Mouse (Mus musculus) heart, postnatal 0 days (tissue): ENCODE measurements around the gene Nmnat1. TPM values are rescaled to one million over a fixed set of nuclear protein-coding genes. Genes with fewer than 3 reads are reported as not detected.

Experiments used
- ATAC-seq: fragments of 200-750 bp; cut with Nextera tagmentation; 2 replicates; pipeline ENCODE4 v1.8.0; 2017; ENCODE audit warnings: low read depth, moderate number of reproducible peaks, moderate library complexity; ENCODE audit not compliant: insufficient read depth
- DNase-seq: peaks from one replicate; pipeline ENCODE4 v3.0.0-alpha.2; 2016; ENCODE audit warnings: low spot score
- H3K27ac ChIP-seq: fragments of 300-500 bp; sonication (generic); 2 replicates; pipeline ENCODE4 v1.5.1; 2014; ENCODE audit warnings: low read depth, mild to moderate bottlenecking
- H3K27me3 ChIP-seq: fragments of 300-500 bp; sonication (generic); 2 replicates; pipeline ENCODE4 v1.6.1; 2014; ENCODE audit warnings: low read length, mixed read lengths; ENCODE audit not compliant: control insufficient read depth, insufficient read depth
- H3K36me3 ChIP-seq: fragments of 300-500 bp; sonication (generic); replicated peaks from 2 replicates; pipeline ENCODE4 v1.6.1; 2014; ENCODE audit warnings: low read length, mixed read lengths; ENCODE audit not compliant: control insufficient read depth, insufficient read depth
- H3K4me1 ChIP-seq: fragments of 300-500 bp; sonication (generic); 2 replicates; pipeline ENCODE4 v1.6.1; 2014; ENCODE audit warnings: antibody characterized with exemption; ENCODE audit not compliant: control insufficient read depth, insufficient read depth
- H3K4me2 ChIP-seq: fragments of 300-500 bp; sonication (generic); 2 replicates; pipeline ENCODE4 v1.6.1; 2014; ENCODE audit warnings: low read depth, mild to moderate bottlenecking, low read length, moderate library complexity
- H3K4me3 ChIP-seq: fragments of 300-500 bp; sonication (generic); 2 replicates; pipeline ENCODE4 v1.5.1; 2014; ENCODE audit warnings: low read depth, low read length
- H3K9ac ChIP-seq: fragments of 300-500 bp; sonication (generic); replicated peaks from 2 replicates; pipeline ENCODE4 v1.6.1; 2014; ENCODE audit warnings: low read depth, low read length, mixed read lengths
- H3K9me3 ChIP-seq: fragments of 300-500 bp; sonication (generic); replicated peaks from 2 replicates; pipeline ENCODE4 v1.6.1; 2016; ENCODE audit warnings: low read length; ENCODE audit not compliant: control insufficient read depth
- CTCF ChIP-seq: IDR thresholded peaks from 2 replicates; pipeline ENCODE4 v1.5.1; 2016; ENCODE audit warnings: antibody characterized with exemption, control low read depth, low read depth
- EP300 ChIP-seq: IDR thresholded peaks from 2 replicates; pipeline ENCODE4 v1.6.1; 2016; ENCODE audit warnings: antibody characterized with exemption, low read depth
- WGBS: fragments of 180-500 bp; shearing (Covaris S2); extraction: QIAGEN DNeasy Blood & Tissue Kit; methylation state at CpG from one replicate; pipeline ENCODE4 v1.1.7; 2014; 5-methylcytosine and 5-hydroxymethylcytosine counted together
- polyA plus RNA-seq: library from polyadenylated mRNA; unstranded; fragments of >200 nt; fragmentation: Nextera tagmentation; extraction: Ambion mirVana; gene quantifications from 2 replicates; pipeline ENCODE4 v1.2.1, GENCODE M21; 2015
- total RNA-seq: library from RNA; depleted of rRNA; stranded (reverse); fragments of >200 nt; gene quantifications from 2 replicates; pipeline ENCODE4 v1.2.3, GENCODE M21; 2014; ENCODE audit warnings: low replicate concordance

Gene Nmnat1
- total and polyA plus RNA-seq, 2 experiments from 2014 or later = 14.4 to 15.3 TPM

DNA sequence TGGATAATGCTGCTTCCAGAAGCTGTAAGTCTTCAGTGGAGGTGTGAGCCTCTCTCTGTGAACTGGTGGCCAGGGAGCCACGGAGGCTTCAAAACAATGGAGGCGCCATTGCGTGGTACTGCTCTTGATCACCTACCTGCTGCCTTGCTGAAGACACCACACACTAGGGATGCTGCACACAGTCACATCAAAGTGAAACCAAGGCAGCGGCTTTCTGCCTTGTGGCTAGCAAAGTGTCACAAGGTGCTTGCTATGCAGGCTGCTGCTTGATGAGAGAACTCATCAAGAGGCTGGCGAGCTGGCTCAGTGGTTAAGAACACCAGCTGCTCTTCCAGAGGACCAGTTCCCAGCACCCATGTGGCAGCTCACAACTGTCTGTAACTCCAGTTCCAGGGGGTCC is 30.7 kb upstream of the Nmnat1 start:
- DNase-seq = no peak
- Histone ChIP-seq H3K4me3 (no peak overlapping the region), H3K4me1 (peaks cover 5% of the 10 kb centered on the region; the same call in 1 of the 2 replicates), H3K36me3 (no peaks in the 10 kb centered on the region), H3K27me3 (no peaks in the 10 kb centered on the region), H3K9ac (no peak overlapping the region), H3K4me2 (no peak overlapping the region), H3K27ac (no peak overlapping the region), H3K9me3 (no peaks in the 10 kb centered on the region)
- no peak for ATAC-seq
- WGBS = 84% methylated on average over 5 of the region's 5 CpGs
- TF ChIP-seq EP300 (no peak), CTCF (no peak)

DNA sequence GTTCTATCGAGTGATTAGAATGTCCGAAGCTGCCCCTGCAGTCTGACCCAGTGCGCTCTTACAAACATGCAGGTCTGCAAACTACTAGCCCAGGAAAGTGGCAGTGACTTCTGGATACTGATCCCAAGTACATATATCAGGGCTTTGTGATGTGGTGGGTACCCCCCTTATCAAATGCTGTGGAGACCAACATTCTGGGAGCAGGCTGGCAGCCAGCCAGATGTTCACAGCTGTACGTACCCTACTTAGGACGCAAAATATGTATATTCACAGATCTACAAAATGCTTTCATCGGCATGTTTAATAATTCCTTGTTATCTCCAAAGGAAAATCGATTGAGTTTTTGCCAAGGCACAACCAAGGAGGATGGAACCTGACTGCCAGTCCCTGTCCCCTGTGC is 27.1 kb upstream of the Nmnat1 start:
- no peak overlapping the region for H3K27ac ChIP-seq

DNA sequence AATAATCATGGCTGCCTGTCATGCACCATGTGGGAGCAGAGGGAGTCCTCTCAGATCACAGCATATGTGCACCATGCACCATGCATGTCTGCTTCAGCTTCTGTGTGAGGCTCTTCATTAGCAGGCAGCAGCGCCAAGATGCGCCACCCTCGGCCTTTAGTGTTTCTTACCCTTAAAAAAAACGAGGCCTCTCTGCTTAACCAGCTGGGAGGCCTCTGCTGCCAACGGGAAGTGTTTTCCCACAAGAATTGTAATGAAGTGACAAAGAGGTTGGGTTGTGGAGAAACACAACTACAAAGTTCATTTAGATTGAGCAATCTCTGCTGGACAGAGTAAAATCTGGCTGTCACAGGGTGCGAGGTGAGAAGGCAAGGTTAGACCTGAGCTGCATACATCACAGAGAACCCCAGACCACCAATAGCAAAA is 26.2 kb upstream of the Nmnat1 start:
- H3K4me2 ChIP-seq = no peak overlapping the region
- H3K27me3 ChIP-seq = no peaks in the 10 kb centered on the region
- no peaks in the 10 kb centered on the region for H3K9me3 ChIP-seq
- no peak overlapping the region for H3K27ac ChIP-seq
- no peaks in the 10 kb centered on the region for H3K4me1 ChIP-seq
- no peak for TF ChIP-seq CTCF
- TF ChIP-seq EP300 = no peak
- 54% methylated on average over 6 of the region's 6 CpGs for WGBS
- no peak overlapping the region for H3K4me3 ChIP-seq
- ATAC-seq = no peak
- H3K36me3 ChIP-seq = no peaks in the 10 kb centered on the region
- DNase-seq = no peak
- no peak overlapping the region for H3K9ac ChIP-seq

More for the DNA sequence above, 27.1 kb upstream of the Nmnat1 start:
- Histone ChIP-seq H3K4me2 (no peak overlapping the region), H3K9ac (no peak overlapping the region), H3K4me1 (no peaks in the 10 kb centered on the region), H3K27me3 (no peaks in the 10 kb centered on the region), H3K36me3 (no peaks in the 10 kb centered on the region), H3K4me3 (no peak overlapping the region), H3K9me3 (no peaks in the 10 kb centered on the region)
- ATAC-seq (no peak), DNase-seq (no peak)
- no peak for TF ChIP-seq CTCF
- no peak for TF ChIP-seq EP300
- whole genome bisulfite sequencing = 70% methylated on average over 7 of the region's 7 CpGs

DNA sequence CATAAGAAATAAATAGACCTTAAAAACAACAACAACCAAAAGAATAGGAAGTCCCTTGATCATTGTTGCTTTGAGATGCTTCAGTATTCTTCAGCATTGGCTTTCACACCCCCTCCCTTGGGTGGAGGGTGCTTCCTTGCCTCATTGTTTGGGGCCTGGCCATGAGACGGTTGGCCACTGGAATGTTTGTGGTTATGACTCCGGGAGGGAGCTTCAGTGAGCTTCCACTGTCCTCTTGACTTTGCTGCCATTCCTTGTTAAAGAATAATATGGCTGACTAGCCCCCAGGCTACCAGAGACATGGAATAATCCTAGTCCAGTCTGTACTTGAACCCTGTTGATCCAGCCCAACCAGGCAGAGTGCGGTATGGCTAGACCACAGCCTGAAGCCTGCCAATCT is 21.9 kb upstream of the Nmnat1 start:
- Histone ChIP-seq H3K36me3 (peaks cover 15% of the 10 kb centered on the region), H3K4me3 (no peak overlapping the region), H3K9me3 (no peaks in the 10 kb centered on the region), H3K27ac (no peak overlapping the region), H3K27me3 (no peaks in the 10 kb centered on the region), H3K4me1 (no peaks in the 10 kb centered on the region), H3K9ac (no peak overlapping the region), H3K4me2 (no peak overlapping the region)
- TF ChIP-seq EP300 = no peak
- no peak for TF ChIP-seq CTCF
- 72% methylated on average over 3 of the region's 3 CpGs for WGBS
- no peak for DNase-seq
- no peak for ATAC-seq

DNA sequence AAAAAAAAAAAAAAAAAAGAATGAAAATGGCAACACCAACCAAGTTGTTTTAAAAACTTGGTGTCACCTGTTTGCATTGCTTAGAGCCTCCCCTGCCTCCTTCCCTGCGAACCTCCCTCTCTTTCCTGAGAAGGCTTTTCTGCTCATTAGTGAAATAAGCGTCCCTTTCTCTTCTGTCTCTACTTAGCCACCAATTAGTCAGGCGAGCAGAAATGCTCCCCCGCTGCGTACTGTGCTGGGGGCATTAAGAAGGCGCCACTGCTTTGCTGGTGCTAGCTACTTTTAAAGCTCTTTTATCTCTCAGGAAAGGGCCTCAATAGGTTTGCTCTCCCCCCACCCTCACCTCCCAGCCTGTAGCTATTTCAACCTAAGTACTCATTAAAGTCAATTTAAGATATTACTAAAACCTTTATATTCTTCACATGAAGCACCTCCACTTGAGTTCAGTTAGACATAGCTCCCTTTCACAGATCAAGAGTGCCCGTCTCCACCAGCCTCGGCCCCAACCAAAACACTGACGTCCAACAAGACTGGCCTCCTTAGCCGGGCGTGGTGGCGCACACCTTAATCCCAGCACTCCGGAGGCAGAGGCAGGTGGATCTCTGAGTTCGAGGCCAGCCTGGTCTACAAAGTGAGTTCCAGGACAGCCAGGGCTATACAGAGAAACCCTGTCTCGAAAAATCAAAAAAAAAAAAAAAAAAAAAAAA is 20.4 kb upstream of the Nmnat1 start:
- Histone ChIP-seq H3K9ac (no peak overlapping the region), H3K9me3 (no peaks in the 10 kb centered on the region), H3K4me2 (no peak overlapping the region), H3K27me3 (no peaks in the 10 kb centered on the region), H3K27ac (no peak overlapping the region), H3K4me1 (no peaks in the 10 kb centered on the region), H3K36me3 (peaks cover 22% of the 10 kb centered on the region), H3K4me3 (no peak overlapping the region)
- ATAC-seq (no peak), DNase-seq (no peak)
- WGBS = 66% methylated on average over 14 of the region's 15 CpGs
- TF ChIP-seq EP300 = no peak
- TF ChIP-seq CTCF = no peak

DNA sequence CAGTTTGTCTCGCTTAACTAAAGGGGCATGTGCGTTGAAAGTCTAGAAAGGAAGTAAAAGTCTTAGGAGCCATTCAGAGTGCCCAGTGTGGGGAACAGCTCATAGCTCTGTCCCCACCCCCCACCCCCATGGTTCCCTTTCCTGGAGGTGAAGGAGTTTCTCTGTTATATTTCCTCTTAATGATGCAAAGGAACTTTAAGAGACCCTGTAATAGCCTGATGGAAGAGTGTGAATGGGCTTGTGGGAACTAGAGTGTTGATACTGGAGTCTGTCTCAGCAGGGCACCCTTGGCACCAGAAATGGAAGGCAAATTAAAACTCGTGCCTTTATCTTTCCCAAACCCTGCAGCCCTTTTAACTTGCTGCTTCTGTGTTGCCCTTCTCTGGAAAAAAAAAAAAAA is 19.9 kb upstream of the Nmnat1 start:
- H3K27ac ChIP-seq = no peak overlapping the region
- H3K36me3 ChIP-seq = peaks cover 24% of the 10 kb centered on the region
- H3K9me3 ChIP-seq = no peaks in the 10 kb centered on the region
- TF ChIP-seq EP300 (no peak), CTCF (no peak)
- DNase-seq = no peak
- H3K27me3 ChIP-seq = no peaks in the 10 kb centered on the region
- H3K9ac ChIP-seq = no peak overlapping the region
- no peak for ATAC-seq
- no peaks in the 10 kb centered on the region for H3K4me1 ChIP-seq
- H3K4me3 ChIP-seq = no peak overlapping the region
- H3K4me2 ChIP-seq = no peak overlapping the region
- 37% methylated on average over 3 of the region's 3 CpGs for WGBS
